Mouse (Mus musculus) liver, embryonic 14.5 days (tissue): ENCODE data around the gene Ncaph2.

Source experiments
- CTCF ChIP-seq: IDR thresholded peaks from 2 replicates; pipeline ENCODE4 v1.5.1; 2016; ENCODE audit warnings: antibody characterized with exemption, low read depth, control low read depth
- EP300 ChIP-seq: IDR thresholded peaks from 2 replicates; pipeline ENCODE4 v1.6.1; 2016; ENCODE audit warnings: antibody characterized with exemption, low read depth

GRCm38 (mm10) chr15:89316146-89316545 lies 39.4 kb upstream of the Ncaph2 start:
- TF ChIP-seq EP300 = no peak
- peak; percentile 78 for TF ChIP-seq CTCF
